ENCODE assay signal across 9 mouse cellular contexts in genomic region chr5:110788684-110789083, GRCm38 (mm10). TPM values are rescaled to one million over a fixed set of nuclear protein-coding genes. Genes with fewer than 3 reads are reported as not detected.
DNase-seq lines count a peak whose midpoint lies in the region; ATAC-seq and TF ChIP-seq lines count a peak whose summit lies in the region.
"Had no signal": no experiment of that assay in that cellular context is flagged by ENCODE, and none has a peak within 500 bp of the region (broad histone marks: within the 10 kb centered on the region; RNA-seq: fewer than 3 reads in every experiment).

No protein-coding gene starts in this region.

- peaks cover 83% of the 10 kb centered on the region for H3K36me3 ChIP-seq in heart, embryonic 10.5 days
- H3K36me3 ChIP-seq in kidney, postnatal 0 days (ENCODE audit: insufficient read depth, low read length) = peaks cover 74% of the 10 kb centered on the region
- H3K36me3 ChIP-seq in stomach, embryonic 16.5 days (ENCODE audit: control insufficient read depth, insufficient read depth, low read length) = peaks cover 41% of the 10 kb centered on the region

- no peaks in the 10 kb centered on the region for H3K4me1 ChIP-seq in heart, embryonic 10.5 days
- H3K4me1 ChIP-seq in kidney, postnatal 0 days (replicated peaks; ENCODE audit: insufficient read depth, low read length) = no peaks in the 10 kb centered on the region
- H3K4me1 ChIP-seq in stomach, embryonic 16.5 days (ENCODE audit: control insufficient read depth, insufficient read depth, low read length) = no peaks in the 10 kb centered on the region
- H3K4me1 ChIP-seq: embryonic facial prominence, embryonic 13.5 days had no signal

- ATAC-seq in kidney, postnatal 0 days (replicated peaks; ENCODE audit: low FRiP score, low read depth) = peak; percentile 47
- ATAC-seq in megakaryocyte-erythroid progenitor cell, adult 5-6 weeks (replicated peaks; ENCODE audit: low FRiP score, low TSS enrichment, poor library complexity, severe bottlenecking) = peak; percentile 79
- ATAC-seq in stomach, embryonic 16.5 days (ENCODE audit: insufficient read depth, low FRiP score) = peak; percentile 54

- no peak overlapping the region for H3K27ac ChIP-seq in heart, embryonic 10.5 days
- no peak overlapping the region for H3K27ac ChIP-seq in kidney, postnatal 0 days
- H3K27ac ChIP-seq in stomach, embryonic 16.5 days (ENCODE audit: low read length) = no peak overlapping the region
- H3K27ac ChIP-seq: embryonic facial prominence, embryonic 13.5 days had no signal

- WGBS in heart, embryonic 10.5 days = 64% methylated on average over 5 of the region's 5 CpGs
- 56% methylated on average over 5 of the region's 5 CpGs for WGBS in kidney, postnatal 0 days
- 68% methylated on average over 5 of the region's 5 CpGs for WGBS in stomach, embryonic 16.5 days

- peak; percentile 29 for DNase-seq in right cerebral cortex, postnatal 25 days
- DNase-seq in right cerebral cortex, adult 18-20 months = no peak
- peak; percentile 63 for DNase-seq in cerebellum, adult 9-11 months
- peak; percentile 83 for DNase-seq in heart, embryonic 10.5 days (ENCODE audit: low spot score)
- peak; percentile 80 for DNase-seq in kidney, postnatal 0 days (ENCODE audit: low spot score)
- no peak for DNase-seq in layer of hippocampus, adult 9-10 months (ENCODE audit: low spot score)

- no peak overlapping the region for H3K4me2 ChIP-seq in kidney, postnatal 0 days (ENCODE audit: low read length)
- H3K4me2 ChIP-seq in stomach, embryonic 16.5 days (ENCODE audit: low read depth, low read length) = no peak overlapping the region
- H3K4me2 ChIP-seq: embryonic facial prominence, embryonic 13.5 days had no signal

- no peaks in the 10 kb centered on the region for H3K27me3 ChIP-seq in heart, embryonic 10.5 days (ENCODE audit: insufficient read depth, poor library complexity, severe bottlenecking)
- H3K27me3 ChIP-seq in kidney, postnatal 0 days (ENCODE audit: insufficient read depth, low read length) = no peaks in the 10 kb centered on the region
- H3K27me3 ChIP-seq in stomach, embryonic 16.5 days (ENCODE audit: control insufficient read depth, insufficient read depth, low read length) = no peaks in the 10 kb centered on the region
- H3K27me3 ChIP-seq: embryonic facial prominence, embryonic 13.5 days had no signal

- no peaks in the 10 kb centered on the region for H3K9me3 ChIP-seq in heart, embryonic 10.5 days
- no peaks in the 10 kb centered on the region for H3K9me3 ChIP-seq in kidney, postnatal 0 days (replicated peaks; ENCODE audit: low read length)
- H3K9me3 ChIP-seq in stomach, embryonic 16.5 days (replicated peaks; ENCODE audit: control insufficient read depth, low read length) = no peaks in the 10 kb centered on the region
- H3K9me3 ChIP-seq: embryonic facial prominence, embryonic 13.5 days had no signal

- TF ChIP-seq CTCF in kidney, postnatal 0 days (IDR thresholded peaks at IDR 0.05; ENCODE audit: low read depth) = peak; percentile 77

- H3K4me3 ChIP-seq in heart, embryonic 10.5 days = no peak overlapping the region
- no peak overlapping the region for H3K4me3 ChIP-seq in kidney, postnatal 0 days (replicated peaks; ENCODE audit: low read depth, low read length)
- no peak overlapping the region for H3K4me3 ChIP-seq in stomach, embryonic 16.5 days (replicated peaks; ENCODE audit: low read length)
- H3K4me3 ChIP-seq: embryonic facial prominence, embryonic 13.5 days had no signal

- H3K9ac ChIP-seq in kidney, postnatal 0 days (ENCODE audit: low read depth, low read length) = no peak overlapping the region
- no peak overlapping the region for H3K9ac ChIP-seq in stomach, embryonic 16.5 days (ENCODE audit: low read length)
- H3K9ac ChIP-seq: embryonic facial prominence, embryonic 13.5 days had no signal

RNA-seq across cellular contexts. Expression of gene Pus1, which starts 8.2 kb away (rescaled TPM):
- polyA plus RNA-seq in heart, embryonic 10.5 days (2016; fragmentation: Nextera tagmentation; extraction: Ambion mirVana) = 46.6 and 49.8 TPM in 2 replicates
- 34.3 and 36.9 TPM in 2 replicates for polyA plus RNA-seq in kidney, postnatal 0 days (2015; fragmentation: Nextera tagmentation; extraction: Ambion mirVana)
- total RNA-seq in megakaryocyte-erythroid progenitor cell, adult 5-6 weeks (2014; fragmentation: Nextera tagmentation) = 57.4 and 74.3 TPM in 2 replicates
- total RNA-seq in megakaryocyte-erythroid progenitor cell, adult 5-6 weeks (2017) = 82.3 and 102 TPM in 2 replicates
- 37.8 and 38.3 TPM in 2 replicates for polyA plus RNA-seq in stomach, embryonic 16.5 days (2015; fragmentation: Nextera tagmentation; extraction: Ambion mirVana)

RNA-seq across cellular contexts. Expression of gene Ep400, which starts 18.2 kb away (rescaled TPM):
- 41.3 and 46.9 TPM in 2 replicates for polyA plus RNA-seq in heart, embryonic 10.5 days (2016; fragmentation: Nextera tagmentation; extraction: Ambion mirVana)
- polyA plus RNA-seq in kidney, postnatal 0 days (2015; fragmentation: Nextera tagmentation; extraction: Ambion mirVana) = 21.6 and 31.7 TPM in 2 replicates
- total RNA-seq in megakaryocyte-erythroid progenitor cell, adult 5-6 weeks (2014; fragmentation: Nextera tagmentation) = 181 and 186 TPM in 2 replicates
- total RNA-seq in megakaryocyte-erythroid progenitor cell, adult 5-6 weeks (2017) = 56.0 and 71.6 TPM in 2 replicates
- polyA plus RNA-seq in stomach, embryonic 16.5 days (2015; fragmentation: Nextera tagmentation; extraction: Ambion mirVana) = 30.8 and 42.4 TPM in 2 replicates

RNA-seq across cellular contexts. Expression of gene Ulk1, which starts 21.2 kb away (rescaled TPM):
- polyA plus RNA-seq in heart, embryonic 10.5 days (2016; fragmentation: Nextera tagmentation; extraction: Ambion mirVana) = 12.8 and 17.0 TPM in 2 replicates
- polyA plus RNA-seq in kidney, postnatal 0 days (2015; fragmentation: Nextera tagmentation; extraction: Ambion mirVana) = 11.4 and 12.2 TPM in 2 replicates
- total RNA-seq in megakaryocyte-erythroid progenitor cell, adult 5-6 weeks (2014; fragmentation: Nextera tagmentation) = 32.2 and 52.2 TPM in 2 replicates
- 7.8 and 14.8 TPM in 2 replicates for total RNA-seq in megakaryocyte-erythroid progenitor cell, adult 5-6 weeks (2017)
- polyA plus RNA-seq in stomach, embryonic 16.5 days (2015; fragmentation: Nextera tagmentation; extraction: Ambion mirVana) = 12.0 and 12.8 TPM in 2 replicates

RNA-seq across cellular contexts. Expression of gene Hscb, which starts 50.9 kb away (rescaled TPM):
- polyA plus RNA-seq in heart, embryonic 10.5 days (2016; fragmentation: Nextera tagmentation; extraction: Ambion mirVana) = 22.2 and 27.4 TPM in 2 replicates
- 51.3 and 52.2 TPM in 2 replicates for polyA plus RNA-seq in kidney, postnatal 0 days (2015; fragmentation: Nextera tagmentation; extraction: Ambion mirVana)
- total RNA-seq in megakaryocyte-erythroid progenitor cell, adult 5-6 weeks (2014; fragmentation: Nextera tagmentation) = 44.1 and 53.7 TPM in 2 replicates
- total RNA-seq in megakaryocyte-erythroid progenitor cell, adult 5-6 weeks (2017) = 44.9 and 106 TPM in 2 replicates
- 23.9 and 28.7 TPM in 2 replicates for polyA plus RNA-seq in stomach, embryonic 16.5 days (2015; fragmentation: Nextera tagmentation; extraction: Ambion mirVana)

RNA-seq across cellular contexts. Expression of gene Chek2, which starts 51.1 kb away (rescaled TPM):
- polyA plus RNA-seq in heart, embryonic 10.5 days (2016; fragmentation: Nextera tagmentation; extraction: Ambion mirVana) = 28.1 and 28.8 TPM in 2 replicates
- polyA plus RNA-seq in kidney, postnatal 0 days (2015; fragmentation: Nextera tagmentation; extraction: Ambion mirVana) = 12.9 and 14.3 TPM in 2 replicates
- total RNA-seq in megakaryocyte-erythroid progenitor cell, adult 5-6 weeks (2014; fragmentation: Nextera tagmentation) = 47.4 and 59.5 TPM in 2 replicates
- total RNA-seq in megakaryocyte-erythroid progenitor cell, adult 5-6 weeks (2017) = 31.1 and 56.9 TPM in 2 replicates
- 29.2 and 31.3 TPM in 2 replicates for polyA plus RNA-seq in stomach, embryonic 16.5 days (2015; fragmentation: Nextera tagmentation; extraction: Ambion mirVana)

Comparison
In these comparisons a context has a peak if more than half of its experiments do, and no peak if none do; other contexts are left out.
1. DNase-seq: peak in right cerebral cortex, postnatal 25 days (single experiment), cerebellum, adult 9-11 months (single experiment), heart, embryonic 10.5 days (single experiment) and kidney, postnatal 0 days (single experiment); none in right cerebral cortex, adult 18-20 months (single experiment) and layer of hippocampus, adult 9-10 months (single experiment).
2. Peak in every context shown above with its lines, with median percentiles within 50 percentile points of each other: ATAC-seq.